Mouse (Mus musculus) kidney, adult 2 months (tissue): Measurements from ENCODE around the gene Tmem151b.

ENCODE experiments used
- CTCF ChIP-seq: fragments of 200-500 bp; conservative IDR thresholded peaks from 2 replicates; pipeline ENCODE4 v1.5.1; 2011; ENCODE audit warnings: low read depth, mild to moderate bottlenecking, control low read depth, low read length, moderate library complexity, mixed read lengths; ENCODE audit not compliant: insufficient read depth, insufficient read length
- POLR2A ChIP-seq: fragments of 200-500 bp; IDR thresholded peaks from one replicate; pipeline ENCODE4 v1.6.1; 2011; ENCODE audit warnings: low read depth, low read length, control low read depth

DNA sequence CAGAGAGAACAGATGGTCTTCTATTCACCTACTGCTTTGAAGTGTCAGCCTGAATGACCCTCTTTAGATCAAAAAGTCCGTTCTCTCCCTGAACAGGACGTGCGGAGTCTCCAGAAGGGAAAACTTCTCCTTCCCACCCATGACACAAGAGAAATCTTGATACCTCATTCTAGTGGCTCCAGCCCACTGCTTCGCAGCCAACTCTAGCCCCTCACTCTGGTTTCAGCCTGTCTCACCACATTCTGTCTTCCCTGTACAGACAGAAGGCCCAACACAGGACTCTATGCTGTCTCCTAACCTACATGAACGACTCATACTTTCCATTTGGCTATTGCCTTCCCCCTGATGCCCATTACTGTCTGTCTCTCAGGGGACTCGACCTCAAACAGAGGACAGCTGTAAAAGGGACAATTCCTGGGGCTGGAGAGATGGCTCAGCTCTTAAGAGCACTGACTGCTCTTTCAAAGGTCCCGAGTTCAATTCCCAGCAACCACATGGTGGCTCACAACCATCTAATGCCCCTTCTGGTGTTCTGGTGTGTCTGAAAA, 1.8 kb upstream of the Tmem151b start:
- TF ChIP-seq CTCF: no peak
- no peak for TF ChIP-seq POLR2A
